Mouse (Mus musculus) brain, embryonic 14.5 days (tissue): ENCODE data around the gene 1700014D04Rik. TPM values are rescaled to one million over a fixed set of nuclear protein-coding genes. Genes with fewer than 3 reads are reported as not detected.
"Not testable (repeated sequence)": the region's sequence is repeated elsewhere in the genome, so short reads cannot be mapped to it uniquely, and the experiment has no call there.

Experiments used
- DNase-seq: peaks from one replicate; pipeline ENCODE4 v3.0.0-alpha.2; 2011; ENCODE audit warnings: low read depth
- CTCF ChIP-seq: fragments of 200-500 bp; IDR thresholded peaks from 2 replicates; pipeline ENCODE4 v1.5.1; 2012; ENCODE audit warnings: inconsistent platforms, mild to moderate bottlenecking, moderate library complexity, borderline replicate concordance; ENCODE audit not compliant: insufficient read depth, insufficient read length; ENCODE audit errors: extremely low read depth
- POLR2A ChIP-seq: fragments of 200-500 bp; IDR thresholded peaks from 2 replicates; pipeline ENCODE4 v1.6.1; 2012; ENCODE audit warnings: mild to moderate bottlenecking, inconsistent platforms, borderline replicate concordance; ENCODE audit not compliant: poor library complexity, insufficient read depth, insufficient read length, severe bottlenecking; ENCODE audit errors: extremely low read depth
- polyA plus RNA-seq: library from polyadenylated mRNA; depleted of rRNA; stranded (reverse); fragments of >200 nt; gene quantifications from 2 replicates; pipeline ENCODE4 v1.2.3, GENCODE M21; 2012; rRNA removed

Gene 1700014D04Rik
- polyA plus RNA-seq = 0.13 and 0.18 TPM in 2 replicates

DNA sequence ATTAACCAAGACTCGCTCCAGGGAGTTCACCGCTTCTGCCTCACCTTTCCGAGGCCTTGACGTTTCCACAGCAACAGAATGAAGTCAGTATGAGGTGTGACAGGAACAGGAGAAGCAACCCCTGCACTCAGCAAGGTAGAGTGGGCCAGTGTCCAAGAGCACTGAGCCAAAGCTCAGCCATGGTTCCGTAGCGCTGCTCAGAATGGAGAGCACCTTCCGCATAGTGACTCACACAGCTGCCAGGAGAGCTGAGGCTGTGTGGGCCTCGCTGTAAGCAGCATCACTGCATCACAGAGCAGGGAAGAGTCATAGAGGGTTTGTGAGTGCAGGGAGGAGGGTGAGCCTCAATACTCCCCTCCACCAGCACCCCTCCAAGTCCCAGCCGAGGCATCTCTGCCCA lies at the start of gene 1700014D04Rik:
1700014D04Rik (minus strand) TSS at position 42 of the 400 bp plus-strand sequence.
- DNase-seq = no peak
- no peak for TF ChIP-seq CTCF
- no peak for TF ChIP-seq POLR2A

GRCm38 (mm10) chr13:59795807-59796465 lies 49.4 kb upstream of the 1700014D04Rik start:
- TF ChIP-seq POLR2A (no peak), CTCF (no peak)

GRCm38 (mm10) chr13:59794786-59795185 lies 48.2 kb upstream of the 1700014D04Rik start:
- no peak for TF ChIP-seq POLR2A
- no peak for TF ChIP-seq CTCF
- DNase-seq = no peak

More at GRCm38 (mm10) chr13:59795807-59796465, 49.4 kb upstream of the 1700014D04Rik start:
- no peak for DNase-seq

- no peak for DNase-seq
- no peak for TF ChIP-seq POLR2A
- TF ChIP-seq CTCF = no peak
Observed at GRCm38 (mm10) chr13:59782145-59782544, 35.6 kb upstream of the 1700014D04Rik start, which contains the start of gene Gm49354. Gm49354 (minus strand) TSS chr13:59782245.

DNA sequence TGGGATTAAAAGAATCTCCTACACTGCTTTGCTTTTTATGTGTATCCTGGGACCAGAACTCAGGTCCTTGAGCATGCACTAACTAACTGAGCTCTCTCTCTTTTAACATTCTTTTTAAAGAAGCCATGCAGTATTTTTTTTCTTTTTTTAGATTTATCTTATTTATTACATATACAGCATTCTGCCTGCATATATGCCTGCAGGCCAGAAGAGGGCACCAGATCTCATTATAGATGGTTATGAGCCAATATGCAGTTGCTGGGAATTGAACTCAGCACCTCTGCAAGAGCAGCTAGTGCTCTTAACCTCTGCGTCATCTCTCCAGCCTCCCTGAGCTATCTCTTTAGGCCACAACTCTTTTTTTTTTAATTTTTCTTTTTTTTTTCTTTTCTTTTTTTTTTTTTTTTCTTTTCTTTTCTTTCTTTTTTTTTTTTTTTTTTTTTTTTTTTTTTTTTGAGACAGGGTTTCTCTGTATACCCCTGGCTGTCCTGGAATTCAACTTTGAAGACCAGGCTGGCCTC lies 33.3 kb upstream of the 1700014D04Rik start:
- not testable (repeated sequence) for DNase-seq

DNA sequence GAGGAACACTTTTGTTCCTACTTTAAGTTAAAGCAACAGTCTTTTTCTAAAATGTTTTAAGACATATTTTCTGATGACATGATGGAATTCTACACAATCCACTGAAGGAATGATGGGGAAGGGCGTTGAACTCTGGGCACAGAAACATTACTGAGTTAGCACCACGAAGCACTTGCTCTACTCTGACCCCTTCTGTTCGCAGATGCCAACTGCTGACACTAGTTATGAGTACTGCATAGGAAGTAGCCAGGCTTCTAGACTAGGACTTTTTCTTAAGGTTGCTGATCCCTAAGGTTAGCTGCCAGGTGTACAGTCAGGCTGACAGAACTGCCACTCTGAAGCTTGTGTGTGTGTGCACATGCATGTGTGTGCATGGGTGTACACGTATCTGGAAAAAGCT lies 32.7 kb upstream of the 1700014D04Rik start:
- TF ChIP-seq POLR2A (no peak), CTCF (peak; percentile 27; the same call in 1 of the 2 replicates)
- no peak for DNase-seq

DNA sequence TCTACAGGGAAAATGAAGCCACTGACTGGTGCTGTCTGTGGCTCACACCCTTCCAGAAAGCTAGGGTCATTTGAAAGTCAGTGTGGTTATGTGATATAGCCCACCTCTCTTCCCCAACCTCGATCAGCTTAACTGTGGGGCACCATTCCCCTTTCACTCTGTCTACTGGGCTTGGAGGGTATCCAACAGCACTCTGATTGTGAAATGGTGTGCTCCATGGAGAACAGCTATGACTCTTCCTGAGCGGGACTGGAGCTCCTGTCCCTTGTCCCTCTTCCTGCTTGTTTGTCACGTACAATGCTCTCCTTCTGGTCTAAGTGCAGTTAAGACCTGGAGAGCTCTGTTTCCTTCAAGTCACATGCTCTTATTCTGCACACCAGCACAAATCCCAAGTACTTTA lies 28.6 kb upstream of the 1700014D04Rik start:
- TF ChIP-seq CTCF (no peak), POLR2A (no peak)

DNA sequence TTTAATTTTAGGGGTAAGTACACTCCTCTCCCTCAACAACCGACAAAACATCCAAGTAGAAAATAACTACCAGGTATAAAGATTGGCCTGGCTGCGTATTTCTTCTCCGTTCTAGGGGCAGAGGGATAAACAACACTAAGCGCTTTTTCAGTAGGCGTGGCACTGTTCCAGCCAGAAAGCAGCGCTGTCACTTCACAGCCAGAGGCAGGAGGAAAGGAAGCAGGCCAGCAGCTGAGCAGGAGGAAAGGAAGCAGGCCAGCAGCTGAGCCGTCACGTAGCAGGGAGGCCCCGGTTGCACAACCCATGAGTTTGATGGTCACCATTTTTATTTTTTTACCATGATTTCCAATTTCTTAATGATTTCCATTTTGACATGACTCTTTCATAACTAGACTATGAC lies 24.7 kb upstream of the 1700014D04Rik start:
- TF ChIP-seq POLR2A (no peak), CTCF (no peak)

More for the DNA sequence above, 28.6 kb upstream of the 1700014D04Rik start:
- DNase-seq = no peak

DNA sequence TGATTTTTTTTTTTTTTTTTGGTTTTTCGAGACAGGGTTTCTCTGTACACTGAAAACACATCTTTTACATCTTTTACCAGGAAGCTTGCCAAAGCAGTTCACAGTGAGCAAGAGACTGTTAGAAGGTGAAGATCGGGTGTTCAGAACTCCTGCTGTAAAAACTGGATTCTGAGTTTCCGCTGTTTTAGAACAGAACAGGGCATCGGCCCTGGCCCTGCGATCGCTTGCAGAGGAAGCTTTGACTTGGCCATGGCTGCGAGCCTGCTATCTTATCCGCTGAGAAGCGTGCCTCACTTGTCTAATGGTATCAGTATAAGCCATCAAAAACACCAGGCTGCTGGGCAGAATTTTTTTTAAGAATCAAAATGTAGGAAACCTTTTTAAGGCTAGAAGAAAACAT lies 24.3 kb upstream of the 1700014D04Rik start:
- DNase-seq = no peak
- TF ChIP-seq CTCF (no peak), POLR2A (no peak)

More for the DNA sequence above, 24.7 kb upstream of the 1700014D04Rik start:
- peak; percentile 59 for DNase-seq

DNA sequence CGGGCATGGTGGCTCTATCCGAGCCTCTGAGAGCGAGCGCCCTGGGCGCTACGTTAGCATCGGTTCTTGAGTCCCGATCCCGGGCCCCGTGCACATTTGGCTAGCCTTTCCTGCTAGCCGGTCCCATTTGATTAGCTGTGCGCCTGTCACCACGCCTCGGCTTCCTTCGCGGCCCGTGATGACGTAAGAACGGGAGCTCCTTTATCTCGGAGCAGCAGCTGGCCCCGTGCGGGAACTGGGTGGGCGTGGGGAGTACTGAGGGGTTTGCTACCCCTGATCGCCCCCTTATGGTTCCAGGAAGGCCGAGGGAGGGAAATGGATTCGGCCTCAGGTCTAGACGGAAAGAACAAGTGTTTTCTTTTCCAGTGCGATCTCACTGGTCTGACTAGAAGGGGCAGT lies 23.6 kb upstream of the 1700014D04Rik start:
- peak; percentile 96 for DNase-seq
- no peak; the same call in 1 of the 2 replicates for TF ChIP-seq POLR2A
- TF ChIP-seq CTCF = peak; percentile 30; the same call in 1 of the 2 replicates

DNA sequence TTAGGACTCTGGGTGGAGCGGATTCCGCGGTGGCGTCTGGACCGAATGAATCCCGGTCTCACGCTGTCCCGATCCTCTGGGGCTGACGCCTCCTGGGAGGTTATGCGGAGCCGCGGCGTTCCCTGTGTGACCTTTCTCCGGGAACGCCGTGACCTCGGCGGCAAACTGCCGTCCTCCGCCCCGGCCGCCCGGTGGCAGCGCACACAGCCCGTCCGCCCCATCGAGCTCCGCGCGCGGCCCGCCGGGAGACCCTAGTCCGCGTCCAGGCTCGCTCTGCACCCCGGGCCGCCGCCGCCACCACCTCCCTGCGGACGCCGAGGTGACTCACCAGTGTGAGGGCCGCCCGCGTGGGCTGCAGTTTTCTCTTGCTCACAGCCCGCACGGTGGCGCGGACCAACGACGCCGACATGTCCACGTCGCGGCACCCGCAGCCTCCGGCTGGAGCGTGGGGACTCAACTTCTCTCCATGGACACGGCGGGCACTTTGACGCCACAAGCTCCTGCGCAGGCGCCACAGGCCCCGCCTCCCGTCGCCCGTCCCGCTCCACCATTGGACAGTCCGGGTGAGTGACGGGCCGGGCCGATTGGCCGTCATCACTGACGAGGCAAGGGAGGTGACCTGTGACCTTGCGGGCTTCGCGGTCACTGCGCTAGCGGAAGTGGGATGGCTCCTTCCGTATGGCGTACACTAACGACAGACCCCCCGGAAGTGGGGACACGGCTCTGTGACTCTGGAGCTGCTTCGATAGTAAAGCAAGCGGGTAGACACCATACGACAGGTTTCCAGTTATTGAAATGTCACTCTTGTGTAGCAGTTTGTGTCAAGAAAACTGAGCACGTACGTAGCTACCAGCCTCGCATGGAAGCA lies 23.0 kb upstream of the 1700014D04Rik start, which contains the start of gene Isca1:
Isca1 (minus strand) TSS at position 515 of the 868 bp plus-strand sequence.
- peak; percentile 99 for DNase-seq
- TF ChIP-seq CTCF (no peak), POLR2A (peak; percentile 23; the same call in 1 of the 2 replicates)

- TF ChIP-seq CTCF (no peak), POLR2A (no peak)
Observed at GRCm38 (mm10) chr13:59768531-59768930, 22.0 kb upstream of the 1700014D04Rik start.

More at GRCm38 (mm10) chr13:59768531-59768930, 22.0 kb upstream of the 1700014D04Rik start:
- peak; percentile 15 for DNase-seq
